Mouse (Mus musculus) left cerebral cortex, adult 11 months (tissue): Measurements from ENCODE around the gene Olfr1135.

ENCODE experiments used
- DNase-seq: peaks from one replicate; pipeline ENCODE4 v3.0.0; 2022; ENCODE audit warnings: low spot score

The Olfr1135 gene

GRCm38 (mm10) chr2:87673564-87673963 is at the start of gene Olfr1135:
Gene Olfr1135, minus strand, starts transcription at chr2:87673664.
- DNase-seq = no peak

- DNase-seq = no peak
Observed at GRCm38 (mm10) chr2:87713079-87713478, 39.6 kb upstream of the Olfr1135 start, which contains the start of gene Olfr1137. Gene Olfr1137, minus strand, starts transcription at chr2:87713179.

GRCm38 (mm10) chr2:87693847-87694246 is 20.4 kb upstream of the Olfr1135 start, which contains the start of gene Olfr1136:
Gene Olfr1136, minus strand, starts transcription at chr2:87693947.
- DNase-seq = no peak

GRCm38 (mm10) chr2:87658360-87658759 is 15.1 kb downstream of the Olfr1135 start, which contains the start of gene Olfr1134:
Gene Olfr1134, minus strand, starts transcription at chr2:87658460.
- no peak for DNase-seq

GRCm38 (mm10) chr2:87647274-87647673 is 26.2 kb downstream of the Olfr1135 start, which contains the start of gene Olfr1133:
Gene Olfr1133, minus strand, starts transcription at chr2:87647374.
- DNase-seq = no peak

- no peak for DNase-seq
Observed at GRCm38 (mm10) chr2:87642441-87642840, 31.0 kb downstream of the Olfr1135 start.

- no peak for DNase-seq
Observed at GRCm38 (mm10) chr2:87637435-87637834, 36.0 kb downstream of the Olfr1135 start, which contains the start of gene Olfr1132. Gene Olfr1132, minus strand, starts transcription at chr2:87637535.

GRCm38 (mm10) chr2:87626804-87627203 is 46.7 kb downstream of the Olfr1135 start, which contains the start of gene Olfr1131:
Gene Olfr1131, plus strand, starts transcription at chr2:87627104.
- no peak for DNase-seq
